Mouse (Mus musculus): Measurements from ENCODE around the gene Mast1. TPM values are rescaled to one million over a fixed set of nuclear protein-coding genes. Genes with fewer than 3 reads are reported as not detected.
A peak's percentile ranks its signal among the peaks of the same experiment; 100 is the strongest.
"Not testable (repeated sequence)": the region's sequence is repeated elsewhere in the genome, so short reads cannot be mapped to it uniquely, and the experiment has no call there.

Gene Mast1
- polyA plus RNA-seq, 2 experiments from 2014 or later, result 0.64 to 1.0 TPM

- ATAC-seq, result peak; percentile 77
These were observed 28.6 kb downstream of the Mast1 start, which contains the start of gene Dnase2a for GRCm38 (mm10) chr8:84908421-84909161. Gene Dnase2a (plus strand): TSS chr8:84908560.

DNA sequence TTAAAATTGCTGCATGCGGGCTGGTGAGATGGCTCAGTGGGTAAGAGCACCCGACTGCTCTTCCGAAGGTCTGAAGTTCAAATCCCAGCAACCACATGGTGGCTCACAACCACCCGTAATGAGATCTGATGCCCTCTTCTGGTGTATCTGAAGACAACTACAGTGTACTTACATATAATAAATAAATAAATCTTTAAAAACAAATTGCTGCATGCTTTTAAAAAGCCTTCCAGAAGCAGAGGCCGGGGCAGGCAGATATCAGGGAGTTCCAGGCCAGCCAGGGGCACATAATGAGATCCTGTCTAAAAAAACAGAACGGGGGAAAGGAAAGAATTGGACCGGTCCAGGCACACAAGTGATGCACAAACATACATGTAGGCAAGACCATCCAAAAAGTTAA, 29.2 kb downstream of the Mast1 start:
- ATAC-seq, result not testable (repeated sequence)

DNA sequence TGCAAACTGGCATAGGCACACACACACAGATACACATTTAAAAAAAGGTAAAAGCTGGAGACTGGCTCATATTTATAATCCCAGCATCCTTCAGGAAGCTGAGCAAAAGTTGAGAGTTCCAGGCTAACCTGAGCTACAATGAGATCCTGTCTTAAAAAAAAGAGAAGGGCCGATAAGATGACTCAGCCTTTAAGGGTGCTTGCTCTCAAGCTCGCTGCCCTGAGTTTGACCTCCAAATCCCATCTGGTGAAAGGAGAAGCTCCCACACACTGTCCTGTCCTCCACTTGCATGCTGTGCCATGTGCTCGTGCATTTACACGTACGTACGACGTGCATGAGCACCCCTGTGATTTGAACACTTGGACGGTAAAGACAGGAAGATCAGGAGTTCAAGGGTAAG, 29.7 kb downstream of the Mast1 start:
- ATAC-seq, result no peak

- ATAC-seq, result no peak
These were observed 30.1 kb downstream of the Mast1 start for GRCm38 (mm10) chr8:84907037-84907436.

GRCm38 (mm10) chr8:84904351-84904750, 32.8 kb downstream of the Mast1 start:
- no peak for ATAC-seq

DNA sequence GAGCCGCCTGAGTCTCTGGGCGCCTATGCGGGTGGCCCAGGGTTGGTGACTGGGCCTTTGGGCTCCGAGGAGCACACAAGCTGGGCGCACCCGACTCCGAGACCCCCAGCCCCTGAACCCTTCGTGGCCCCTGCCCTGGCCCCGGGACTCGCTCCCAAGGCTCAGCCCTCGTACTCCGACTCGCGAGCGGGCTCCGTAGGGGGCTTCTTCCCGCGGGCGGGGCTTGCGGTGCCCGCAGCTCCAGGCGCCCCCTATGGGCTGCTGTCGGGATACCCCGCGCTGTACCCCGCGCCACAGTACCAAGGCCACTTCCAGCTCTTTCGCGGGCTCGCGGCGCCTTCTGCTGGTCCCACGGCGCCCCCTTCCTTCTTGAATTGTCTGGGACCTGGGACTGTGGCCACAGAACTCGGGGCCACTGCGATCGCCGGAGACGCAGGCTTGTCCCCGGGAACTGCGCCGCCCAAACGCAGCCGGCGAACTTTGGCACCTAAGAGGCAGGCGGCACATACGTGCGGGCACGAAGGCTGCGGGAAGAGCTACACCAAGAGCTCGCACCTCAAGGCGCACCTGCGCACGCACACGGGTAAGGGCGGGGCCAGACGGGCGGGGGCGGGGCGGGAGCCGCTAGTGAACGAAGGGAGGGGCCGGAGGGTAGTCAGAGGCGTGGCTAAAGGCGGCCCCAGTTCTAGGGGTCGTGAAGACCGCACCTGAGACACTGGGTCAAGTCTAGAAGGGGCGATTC, 34.1 kb downstream of the Mast1 start:
- ATAC-seq, result peak; percentile 85

DNA sequence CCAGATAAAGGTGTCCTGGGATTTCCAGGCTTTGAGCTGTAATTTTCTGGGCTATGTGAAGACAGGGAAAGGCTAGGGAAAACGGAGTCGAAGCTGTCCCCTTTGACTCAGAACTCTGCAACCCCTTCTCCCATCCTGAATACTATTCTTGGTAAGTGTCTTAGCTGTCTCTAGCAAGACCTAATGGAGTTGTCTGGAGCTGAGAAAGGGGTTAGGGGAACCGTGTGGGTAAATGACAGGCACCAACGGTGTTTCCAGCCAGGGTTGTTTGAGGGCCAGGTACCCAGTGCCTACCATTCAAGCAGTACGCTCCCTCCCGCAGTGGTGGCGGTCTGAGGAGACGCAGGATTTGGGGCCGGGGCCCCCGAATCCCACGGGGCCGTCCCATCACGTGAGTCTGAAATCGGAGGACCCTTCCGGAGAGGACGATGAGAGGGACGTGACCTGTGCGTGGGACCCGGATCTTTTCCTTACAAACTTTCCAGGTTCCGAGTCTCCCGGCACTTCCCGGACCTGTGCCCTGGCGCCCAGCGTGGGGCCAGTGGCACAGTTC, 34.7 kb downstream of the Mast1 start:
- ATAC-seq, result no peak

- ATAC-seq, result no peak
These were observed 35.4 kb downstream of the Mast1 start, which contains the start of gene Klf1 for GRCm38 (mm10) chr8:84901752-84902151. Gene Klf1 (plus strand): TSS chr8:84901928.

DNA sequence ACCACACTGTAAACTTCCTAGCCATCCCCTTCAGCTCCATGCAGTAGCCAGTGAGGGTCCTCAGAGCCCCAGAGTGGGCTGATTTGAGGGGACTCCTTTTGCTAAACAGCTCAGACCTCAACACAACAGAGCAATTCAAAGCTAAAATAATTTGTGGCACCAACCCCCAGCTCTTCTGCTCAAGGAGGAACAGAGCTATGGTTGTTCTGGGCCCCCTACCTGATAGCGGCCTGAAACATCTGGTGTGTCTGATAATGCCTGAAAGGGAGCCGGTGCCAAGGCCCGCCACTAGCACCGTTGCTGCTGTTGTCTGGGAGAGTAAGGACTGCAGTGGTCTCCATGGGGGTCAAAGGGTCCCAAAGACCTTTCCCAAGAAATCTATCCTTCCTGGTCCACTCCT, 36.1 kb downstream of the Mast1 start:
- ATAC-seq, result no peak

DNA sequence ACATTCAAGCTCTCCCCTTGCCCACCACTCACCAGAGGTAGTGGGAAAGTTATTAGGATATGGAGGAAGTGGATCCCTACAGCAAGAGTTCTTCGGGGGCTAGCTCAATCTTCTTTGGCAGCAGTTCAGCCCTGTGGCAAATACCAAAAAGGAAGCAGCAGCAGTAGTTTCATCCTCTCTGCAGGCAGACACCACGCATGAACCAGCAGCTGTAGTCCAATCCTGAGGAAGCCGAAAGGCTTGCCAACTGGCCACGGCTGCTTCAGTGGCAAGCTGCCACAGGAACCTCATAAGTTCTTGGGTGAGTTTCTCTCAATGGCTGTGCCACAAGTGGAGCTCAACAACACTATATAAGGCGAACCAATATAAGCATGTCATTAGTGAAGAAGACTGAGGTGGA, 41.2 kb downstream of the Mast1 start:
- ATAC-seq, result no peak

- ATAC-seq, result peak; percentile 98
These were observed 43.4 kb downstream of the Mast1 start, which contains the start of gene Gcdh for GRCm38 (mm10) chr8:84893709-84894134. Gene Gcdh (minus strand): TSS chr8:84893921.

- ATAC-seq, result no peak
These were observed 44.0 kb downstream of the Mast1 start for GRCm38 (mm10) chr8:84892993-84893708.

DNA sequence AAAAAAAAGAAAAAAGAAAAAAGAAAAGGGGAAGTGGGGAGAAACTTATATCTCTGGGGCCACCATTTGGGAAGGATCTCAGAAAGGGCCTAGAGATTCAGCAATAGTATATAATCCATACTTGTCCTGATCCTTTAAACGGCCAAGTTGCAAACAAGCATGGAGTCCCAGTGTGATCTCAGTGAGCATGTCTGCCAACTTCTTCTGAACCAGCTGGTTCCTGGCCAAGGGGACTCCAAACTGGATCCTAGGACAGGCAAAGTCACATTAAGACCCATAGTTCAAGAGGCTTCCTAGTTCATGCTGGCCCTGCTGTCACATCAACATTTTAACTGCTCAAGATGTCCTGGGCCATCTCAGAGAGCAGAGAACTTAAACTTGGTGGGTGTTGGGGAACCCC, 48.0 kb downstream of the Mast1 start:
- ATAC-seq, result no peak

DNA sequence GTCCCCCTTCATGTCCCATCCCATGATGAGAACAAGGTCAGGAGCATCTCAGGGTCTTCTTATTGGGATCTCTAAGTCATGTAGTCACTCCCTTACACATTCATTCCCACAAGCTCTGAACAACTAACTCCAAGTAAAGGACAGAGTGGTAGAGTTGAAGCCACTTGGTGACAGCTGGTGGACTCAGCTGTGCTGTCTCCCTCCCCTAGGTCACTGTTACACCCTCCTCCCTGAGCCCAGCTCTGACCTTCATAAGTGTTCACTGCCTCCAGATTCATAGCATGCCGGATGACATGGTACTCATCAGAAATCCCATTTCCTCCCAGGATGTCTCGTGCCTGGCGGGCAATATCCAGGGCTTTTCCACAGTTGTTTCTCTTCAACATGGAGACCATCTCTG, 48.9 kb downstream of the Mast1 start:
- ATAC-seq, result no peak

DNA sequence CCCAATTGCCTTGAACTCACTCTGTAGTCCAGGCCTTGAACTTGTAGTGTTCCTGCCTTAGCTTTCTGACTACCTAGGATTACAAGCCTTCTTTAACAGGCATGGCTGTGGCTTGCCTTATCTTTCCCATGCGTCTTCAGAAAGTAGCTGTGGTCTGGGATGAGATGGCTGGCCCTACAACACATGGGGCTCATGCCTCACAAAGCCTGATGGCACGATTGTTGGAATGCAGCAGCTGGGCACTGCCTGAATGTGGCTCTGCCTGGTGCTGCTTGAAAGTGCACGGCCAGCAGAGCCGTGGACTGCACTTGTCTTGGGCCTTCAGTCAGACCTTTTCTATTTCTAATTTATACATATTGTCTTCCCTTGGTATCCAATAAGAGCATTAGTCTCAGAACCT, 52.4 kb downstream of the Mast1 start:
- no peak for ATAC-seq

DNA sequence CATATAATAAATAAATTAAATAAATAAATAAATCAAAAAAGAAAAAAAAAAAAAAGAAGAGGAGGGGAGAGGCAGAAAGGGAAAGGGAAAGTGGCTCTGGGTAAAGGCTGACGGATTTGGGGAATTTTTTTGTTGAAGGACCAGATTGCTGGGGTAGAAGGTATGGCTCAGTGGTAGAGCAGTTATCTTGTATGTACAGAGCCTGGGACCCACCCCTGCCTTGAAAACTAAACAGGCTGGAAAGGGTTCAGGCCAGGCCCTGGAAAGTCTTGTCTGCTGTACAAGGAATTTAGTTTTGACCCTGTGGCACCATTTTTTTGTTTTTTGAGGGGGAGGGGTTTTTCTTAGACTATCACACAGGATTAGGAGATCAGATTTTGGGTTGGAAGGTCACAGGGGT, 58.2 kb downstream of the Mast1 start:
- ATAC-seq, result no peak

- no peak for ATAC-seq
These were observed 59.7 kb downstream of the Mast1 start for GRCm38 (mm10) chr8:84877297-84878035.

- ATAC-seq, result no peak
These were observed 62.8 kb downstream of the Mast1 start for GRCm38 (mm10) chr8:84874339-84874738.

DNA sequence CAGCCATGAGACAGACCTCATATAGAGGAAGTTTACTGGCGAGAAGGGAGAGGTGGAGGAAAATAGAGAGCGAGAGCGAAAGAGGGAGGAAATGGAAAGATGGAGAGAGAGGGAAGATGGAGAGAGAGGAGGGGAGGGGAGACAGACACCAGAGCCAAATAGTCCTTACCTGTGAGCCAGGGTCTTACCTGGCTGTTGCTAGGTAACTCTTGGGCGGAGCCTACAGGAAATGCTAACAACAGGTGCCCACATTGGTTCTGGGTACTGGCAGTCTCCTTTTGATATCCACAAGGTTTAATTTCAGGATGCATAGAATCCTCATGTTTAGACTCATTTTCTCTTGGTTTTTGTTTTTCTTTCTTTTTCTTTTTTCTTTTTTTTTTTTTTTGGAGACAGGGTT, 64.1 kb downstream of the Mast1 start:
- ATAC-seq, result no peak

DNA sequence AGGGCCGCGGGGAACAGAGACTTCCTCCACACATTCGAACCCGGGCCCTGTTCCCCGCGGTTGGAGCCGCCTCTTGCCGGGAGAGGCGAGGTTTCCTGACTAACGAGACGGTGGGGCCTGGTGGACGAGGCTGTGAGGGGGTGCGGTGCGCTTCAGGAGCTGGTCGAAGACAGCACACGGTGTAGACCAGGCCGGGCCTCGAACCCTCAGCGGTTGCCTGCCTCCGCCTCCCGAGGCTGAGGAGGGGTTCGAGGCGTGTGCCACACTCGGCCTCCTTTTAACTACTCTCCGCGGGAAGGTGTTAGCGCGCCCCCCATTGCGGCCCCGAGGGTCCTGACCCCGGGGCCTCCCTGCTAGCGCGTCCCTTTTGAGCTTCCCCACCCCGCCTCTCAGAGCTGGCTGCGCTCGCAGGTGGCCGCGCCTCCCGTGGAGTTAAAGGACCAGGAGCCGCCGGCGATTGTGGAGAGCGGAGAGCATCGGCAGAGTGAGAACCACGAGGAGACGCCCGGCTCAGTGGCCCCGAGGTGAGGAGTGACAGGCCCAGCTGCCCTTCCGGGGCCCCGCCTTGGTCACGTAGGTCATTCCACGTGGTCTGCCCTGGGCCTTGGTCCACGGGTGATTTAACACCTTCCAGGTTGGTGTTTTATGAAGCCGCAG, 64.7 kb downstream of the Mast1 start:
- ATAC-seq, result no peak
